Mouse (Mus musculus) regulatory T cell (primary cell): Measurements from ENCODE around the gene Gatm.

Source experiments
- in situ Hi-C: fragments of 300-600 bp; cut with MboI, MseI; formaldehyde crosslinking; loops from one replicate; pipeline ENCODE4 v1.15.1; 2025; ENCODE audit warnings: high pct_unique_total_duplicates

Gatm gene

DNA sequence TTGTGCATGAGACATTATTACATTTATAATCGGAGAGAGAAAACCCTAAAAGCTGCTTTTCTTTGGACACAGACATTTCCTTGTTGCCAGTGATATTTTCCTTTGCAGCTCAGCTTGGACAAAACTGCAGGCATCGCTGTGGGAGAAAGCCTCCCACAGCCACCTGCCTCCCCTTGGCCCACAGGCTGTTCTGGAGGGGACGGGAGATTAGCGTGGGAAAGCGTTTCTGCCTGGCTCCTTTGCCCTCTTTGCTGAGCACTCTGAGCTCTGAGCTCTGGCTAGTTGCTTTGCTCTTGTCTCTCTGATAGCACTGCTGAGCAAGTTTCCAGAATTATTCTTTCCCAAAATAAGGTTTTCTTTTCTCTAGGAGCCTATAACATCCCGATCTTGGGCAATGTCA lies 5.1 kb upstream of the Gatm start:
- in situ Hi-C loops = no loop called here

DNA sequence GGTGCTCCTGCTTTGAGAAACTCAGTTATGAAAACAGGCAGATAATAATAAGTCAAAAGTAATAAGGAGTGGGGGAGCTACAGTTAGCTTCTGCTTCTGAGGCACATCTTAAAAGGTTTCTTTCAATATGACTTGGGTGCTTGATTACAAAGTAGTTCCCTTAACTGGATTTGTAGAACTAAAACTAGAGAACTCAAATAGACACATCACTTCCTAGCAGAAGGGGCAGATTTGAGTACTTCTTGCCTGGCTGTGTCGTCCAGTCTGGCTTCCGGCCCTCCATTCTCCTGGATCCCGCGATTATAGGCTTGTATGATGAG lies 511 bp upstream of the Gatm start:
- in situ Hi-C loops = no loop called here

DNA sequence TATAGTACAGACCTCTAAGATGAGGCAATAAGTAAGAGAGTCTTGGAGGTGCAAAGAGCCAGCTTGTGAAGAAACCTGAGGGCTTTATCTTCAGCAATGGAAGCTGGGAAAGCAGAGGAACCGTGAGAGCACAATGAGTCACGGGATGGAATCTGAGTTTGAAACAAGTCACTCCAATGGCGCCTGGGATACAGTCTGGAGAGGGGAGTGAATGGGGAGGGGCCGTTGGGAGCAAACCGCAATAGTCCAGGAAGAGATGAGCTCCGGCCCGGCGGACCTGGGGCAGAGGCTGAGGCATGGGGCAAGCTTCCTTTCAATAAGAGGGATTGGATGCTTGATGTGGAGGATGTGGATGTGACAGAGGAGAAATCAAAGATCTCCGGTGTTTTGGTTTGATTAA lies 2.3 kb downstream of the Gatm start:
- in situ Hi-C loops = no loop called here

DNA sequence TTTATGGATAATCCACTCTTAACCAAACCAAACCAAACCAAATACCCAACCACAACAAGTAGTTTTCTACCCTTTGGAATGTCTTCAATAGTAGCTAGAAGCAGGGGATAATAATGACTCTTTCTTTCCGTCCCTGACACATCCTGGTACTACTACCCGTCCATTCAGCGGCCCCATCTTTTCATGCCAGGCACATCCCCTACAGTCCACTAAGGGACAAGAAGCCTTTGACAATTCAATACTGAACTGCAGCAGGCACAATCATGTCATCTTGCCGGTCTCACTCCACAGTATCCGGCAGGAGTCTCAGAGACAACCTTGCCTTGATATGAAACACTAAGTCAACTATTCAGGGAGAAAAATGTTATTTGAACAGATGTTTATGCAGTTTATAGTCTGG lies 5.3 kb downstream of the Gatm start:
- in situ Hi-C loops = no loop called here

DNA sequence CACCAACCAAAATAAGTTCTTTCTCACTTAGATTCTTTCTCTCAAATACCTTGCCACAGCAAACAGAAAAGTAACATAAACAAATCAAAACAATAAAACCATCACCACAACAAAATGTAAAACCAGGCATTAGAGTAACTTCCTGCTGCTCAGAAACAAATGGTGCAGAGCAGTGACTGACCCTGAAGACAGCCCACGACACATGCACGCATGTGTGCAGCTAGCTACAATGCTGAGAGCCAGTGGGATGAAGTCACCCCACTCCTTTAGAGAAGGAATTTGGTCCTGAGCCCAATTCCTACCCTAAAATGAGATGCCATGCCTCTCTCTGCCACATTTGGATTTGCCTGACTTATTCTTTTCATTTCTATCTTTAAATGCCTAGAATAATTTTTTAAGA lies 9.7 kb downstream of the Gatm start:
- in situ Hi-C loops = no loop called here

DNA sequence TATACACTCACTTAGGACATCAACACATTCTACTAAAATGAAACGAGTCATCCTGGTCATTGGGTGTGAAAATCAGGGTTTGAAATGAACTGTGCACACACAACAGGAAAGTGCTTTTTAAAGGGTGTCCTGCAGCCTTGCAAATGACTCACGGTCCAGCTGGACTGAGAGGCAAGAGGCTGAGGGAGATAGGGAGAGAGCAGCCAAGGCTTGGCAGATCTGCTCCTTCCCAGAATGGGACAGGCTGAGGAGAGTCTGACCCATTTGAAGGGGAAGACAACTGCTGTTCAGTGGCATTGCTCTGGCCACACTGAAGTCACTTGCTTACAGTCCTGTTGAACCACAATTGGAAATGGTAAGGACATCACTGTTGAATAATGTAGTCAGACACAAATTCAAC lies 11.4 kb downstream of the Gatm start:
- in situ Hi-C loops = no loop called here

DNA sequence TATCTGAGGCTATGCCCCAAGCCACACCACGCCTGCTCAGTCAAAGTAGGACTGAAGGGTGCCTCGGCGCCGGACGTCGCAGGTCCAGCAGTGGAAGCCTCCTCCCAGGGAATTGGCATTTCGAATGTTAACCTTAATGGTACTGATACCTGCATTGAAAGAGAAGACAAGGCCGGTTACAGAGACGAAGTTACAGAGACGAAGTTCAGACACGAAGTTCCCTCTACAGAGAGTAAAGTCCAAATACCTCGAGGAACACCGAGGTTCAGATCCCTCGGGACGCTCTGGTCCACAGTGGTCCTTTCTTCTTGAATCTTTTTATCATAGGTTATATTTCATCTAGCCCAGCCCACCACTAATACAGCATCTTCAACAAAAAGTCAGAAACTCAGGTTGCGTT lies 15.6 kb downstream of the Gatm start:
- in situ Hi-C loops = no loop called here

DNA sequence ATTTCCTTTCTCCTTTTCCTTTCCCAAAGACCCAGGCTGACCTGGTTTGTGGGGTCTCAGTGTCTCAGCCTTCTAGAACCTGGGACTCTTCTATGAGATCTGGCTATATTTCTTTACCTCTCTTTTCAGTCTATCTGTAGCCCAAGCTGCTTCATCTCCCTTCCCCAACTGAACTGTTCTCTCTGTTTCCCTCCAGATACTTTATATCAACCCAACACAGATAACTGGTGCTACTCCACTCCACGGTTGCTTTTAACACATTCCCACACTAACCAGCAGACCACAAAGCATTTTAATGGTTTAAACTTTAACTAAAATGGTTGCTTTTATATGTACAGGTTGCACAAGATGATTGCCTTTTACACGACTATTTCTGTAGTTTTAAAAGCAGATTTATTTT lies 19.9 kb downstream of the Gatm start:
- in situ Hi-C loops = no loop called here

DNA sequence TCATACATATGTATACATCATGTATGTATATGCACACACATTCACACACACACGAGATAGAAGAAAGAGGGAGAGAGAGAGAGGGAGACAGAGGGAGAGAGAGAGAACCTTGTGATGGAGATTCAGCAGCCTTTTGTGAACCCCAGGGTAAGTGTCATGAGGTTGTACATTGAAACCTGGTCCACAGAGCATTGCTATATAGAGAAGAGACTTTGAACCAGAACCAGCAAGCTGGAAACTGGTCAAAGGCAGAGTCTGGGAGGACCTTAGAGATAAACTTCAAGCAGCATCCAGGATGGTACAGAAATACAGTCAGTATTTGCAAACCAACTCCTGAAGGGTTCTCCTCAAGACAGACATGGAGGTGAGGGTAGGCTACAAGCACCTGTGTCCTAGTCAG lies 20.8 kb downstream of the Gatm start:
- in situ Hi-C loops = no loop called here

DNA sequence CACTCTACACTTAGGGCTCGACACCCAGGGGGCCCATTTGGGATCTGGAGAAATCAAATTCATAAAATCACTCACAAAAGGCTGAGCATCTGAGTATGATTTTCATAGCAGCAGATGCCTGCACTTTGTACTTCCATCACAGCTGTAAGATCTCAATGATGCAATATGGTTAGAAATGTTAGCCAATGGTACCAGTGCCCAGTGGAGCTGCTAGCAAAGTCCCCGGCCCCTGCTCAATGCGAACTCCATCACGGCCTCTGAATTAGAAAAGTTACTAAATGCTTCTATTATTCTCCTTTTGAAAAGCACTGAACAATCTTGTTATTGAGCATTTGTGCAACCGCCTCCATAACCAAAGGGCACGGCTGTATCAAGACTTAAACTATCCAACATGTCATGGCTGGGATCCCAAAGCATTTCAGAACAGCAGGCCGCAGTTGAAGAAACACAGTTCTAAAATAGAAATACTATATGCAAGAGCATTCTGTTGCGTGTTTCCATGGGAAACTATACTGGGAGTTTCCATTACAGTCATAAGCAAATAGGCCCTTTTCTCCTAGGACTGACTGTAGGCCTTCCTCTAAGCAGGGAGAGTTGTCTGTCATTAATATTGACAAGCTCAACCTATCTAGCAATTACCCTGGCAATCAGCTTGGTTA lies 23.1 kb downstream of the Gatm start:
- in situ Hi-C loops = no loop called here

DNA sequence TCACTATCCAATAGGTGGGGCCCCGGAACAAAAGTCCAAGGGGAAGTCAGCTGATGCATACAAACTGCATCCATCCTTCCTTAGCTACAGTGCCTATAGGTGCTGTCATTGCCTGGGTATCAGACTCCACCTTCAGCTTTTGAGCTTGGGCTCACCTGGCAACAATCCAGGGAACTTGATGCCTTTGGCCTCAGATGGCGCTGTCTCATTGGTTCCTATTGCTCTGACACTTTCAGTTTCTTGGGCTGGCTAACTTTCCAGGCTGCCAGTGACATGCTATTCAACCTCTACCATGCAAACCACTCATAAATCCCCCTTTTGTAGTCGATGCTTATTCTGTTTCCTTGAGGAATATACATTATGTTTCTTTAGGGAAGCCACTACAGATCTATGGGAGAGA lies 24.8 kb downstream of the Gatm start:
- in situ Hi-C loops = no loop called here

DNA sequence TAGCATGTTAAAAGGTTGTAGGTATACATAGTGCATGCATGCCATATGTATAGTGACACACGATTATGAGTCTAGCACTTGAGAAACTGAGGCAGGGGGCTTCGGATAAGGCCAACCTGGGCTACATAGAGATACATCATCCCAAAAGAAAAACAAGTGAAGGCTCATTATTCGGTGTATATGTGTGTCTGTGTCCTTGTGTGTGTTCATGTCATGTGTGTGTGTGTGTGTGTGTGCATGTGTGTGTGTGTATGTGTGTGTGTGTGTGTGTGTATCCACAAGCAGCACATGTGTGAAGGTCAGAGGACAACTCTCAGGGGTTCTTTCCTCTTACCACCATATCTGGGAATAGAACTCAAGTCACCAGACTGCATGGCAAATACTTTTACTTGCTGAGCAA lies 28.8 kb downstream of the Gatm start:
- in situ Hi-C loops = no loop called here

DNA sequence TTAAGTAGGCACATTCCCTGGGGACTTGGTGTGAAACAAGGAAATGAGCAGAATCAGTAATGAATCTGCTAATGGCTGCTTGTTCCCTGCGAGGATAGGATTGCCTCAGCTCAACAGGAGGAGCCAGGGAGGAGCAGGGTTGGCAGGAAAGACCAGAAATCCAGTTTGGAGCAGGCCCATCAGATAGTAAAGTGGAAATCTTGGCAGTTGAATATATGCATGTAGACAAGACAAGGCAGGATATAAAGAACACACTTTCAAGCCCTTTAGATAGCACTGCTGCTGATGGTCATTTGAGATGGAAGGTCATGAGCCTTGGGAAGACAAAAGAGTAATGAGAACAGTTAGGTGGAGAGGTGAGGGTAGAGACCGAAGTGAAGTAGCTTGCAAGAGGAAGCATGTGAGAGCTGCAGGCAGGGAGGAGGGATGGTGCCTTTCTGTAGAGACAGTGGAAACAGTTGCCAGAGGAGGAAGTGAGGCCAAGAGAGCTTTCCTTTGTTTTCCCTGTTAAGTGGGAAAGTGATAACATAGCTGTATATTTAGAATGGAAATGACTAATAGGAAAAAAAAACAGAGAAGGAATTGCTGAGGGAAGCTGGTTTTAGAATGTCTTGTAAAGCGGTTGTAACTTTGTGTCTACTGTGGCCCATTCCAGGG lies 29.6 kb downstream of the Gatm start:
- in situ Hi-C loops = no loop called here

DNA sequence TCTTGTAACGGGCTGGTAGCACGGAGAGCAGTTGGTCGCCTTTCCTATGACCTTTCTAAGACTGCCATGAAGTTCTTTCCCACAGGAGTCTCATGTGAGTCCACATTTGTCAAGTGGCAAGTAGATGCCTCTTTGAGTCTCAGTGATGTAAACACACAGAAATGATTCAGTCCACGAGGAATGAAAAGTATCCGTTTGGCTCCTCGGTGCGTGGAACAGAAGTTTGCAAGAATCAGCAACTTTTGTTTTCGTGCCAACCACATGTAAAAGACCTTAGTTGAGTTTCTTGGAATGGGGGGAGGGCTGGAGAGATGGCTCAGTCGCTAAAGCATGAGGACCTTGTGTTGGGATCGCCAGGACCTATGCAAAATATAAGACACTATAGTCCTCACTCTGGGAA lies 30.7 kb downstream of the Gatm start:
- in situ Hi-C loops = no loop called here

DNA sequence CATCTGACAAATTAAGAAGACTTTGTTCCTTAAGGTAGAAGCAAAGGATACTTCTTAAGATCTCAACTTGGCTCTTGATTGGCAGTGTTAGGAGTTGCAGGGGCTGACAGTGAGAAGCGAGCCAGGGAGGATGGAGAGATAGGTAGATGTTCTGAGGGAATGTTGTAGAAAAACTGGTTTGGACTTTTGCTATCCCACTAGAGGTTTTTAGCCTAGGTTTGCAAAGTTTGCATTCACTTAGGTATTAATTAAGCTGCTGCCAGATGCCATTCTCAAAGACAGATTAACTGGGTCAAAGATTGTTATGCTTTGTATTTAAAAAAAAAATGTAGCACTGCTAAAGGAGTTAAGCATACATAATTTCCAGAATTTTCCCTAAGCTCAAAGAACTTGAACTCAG lies 33.8 kb downstream of the Gatm start:
- in situ Hi-C loops = no loop called here

DNA sequence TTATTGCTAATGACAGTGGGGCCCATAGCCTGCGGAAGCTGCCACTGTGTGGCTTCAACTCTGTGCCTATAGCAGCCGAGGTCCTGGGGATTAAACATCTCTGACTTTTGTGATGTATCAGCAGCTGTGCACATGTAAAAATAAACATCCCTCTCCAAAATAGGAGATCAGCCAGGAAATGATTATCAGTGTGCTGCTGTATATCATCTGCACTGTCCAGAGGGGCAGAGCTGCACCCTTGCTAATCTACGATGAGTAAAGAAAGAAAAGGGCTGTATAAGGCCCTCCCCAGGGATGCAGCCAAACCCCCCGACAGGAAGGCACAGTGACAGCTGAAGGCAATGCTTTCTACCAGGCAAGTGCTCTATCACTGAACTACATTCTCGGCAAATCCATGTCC lies 34.8 kb downstream of the Gatm start:
- in situ Hi-C loops = no loop called here

DNA sequence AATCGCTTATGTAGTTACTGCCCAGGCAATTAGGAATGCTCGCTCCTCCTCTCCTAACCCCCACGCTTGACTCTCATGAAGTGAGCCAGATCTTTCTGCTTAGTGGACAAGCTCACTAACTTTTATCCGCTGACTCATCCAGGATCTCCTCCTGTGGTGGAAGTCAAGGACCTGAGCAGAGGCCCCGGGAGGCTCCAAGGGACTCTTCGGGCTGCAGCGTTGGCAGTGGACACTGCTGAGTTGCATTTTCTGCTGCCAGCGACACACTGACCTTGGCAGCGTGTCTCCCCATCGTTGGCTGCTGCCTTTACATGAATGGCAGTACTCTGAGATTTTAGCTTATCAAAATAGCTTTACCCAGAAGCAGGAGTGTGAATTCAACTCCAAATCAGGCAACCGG lies 35.6 kb downstream of the Gatm start:
- in situ Hi-C loops = no loop called here

DNA sequence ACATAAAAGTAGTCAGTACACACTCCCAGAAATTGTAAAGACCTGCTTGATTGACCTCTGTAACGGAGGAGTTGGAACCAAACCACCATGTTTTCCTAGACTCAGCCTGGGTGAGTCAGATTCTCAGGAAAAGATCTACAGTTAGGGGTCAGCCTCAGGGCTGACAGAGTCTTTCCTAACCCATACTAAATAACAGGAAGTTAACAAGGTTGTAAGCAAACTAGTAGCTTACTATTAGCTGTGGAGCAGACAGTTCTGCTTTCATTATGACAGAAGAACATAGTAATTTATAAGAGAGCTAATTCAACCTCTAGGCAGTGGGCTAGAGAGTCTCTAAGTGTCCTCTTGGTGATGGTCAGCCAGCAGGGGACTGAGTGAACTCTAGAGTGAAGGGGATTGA lies 38.7 kb downstream of the Gatm start:
- in situ Hi-C loops = loop anchor here (5.0 kb wide), 3 partner anchors 50 to 180 kb away; no protein-coding TSS in a partner anchor

DNA sequence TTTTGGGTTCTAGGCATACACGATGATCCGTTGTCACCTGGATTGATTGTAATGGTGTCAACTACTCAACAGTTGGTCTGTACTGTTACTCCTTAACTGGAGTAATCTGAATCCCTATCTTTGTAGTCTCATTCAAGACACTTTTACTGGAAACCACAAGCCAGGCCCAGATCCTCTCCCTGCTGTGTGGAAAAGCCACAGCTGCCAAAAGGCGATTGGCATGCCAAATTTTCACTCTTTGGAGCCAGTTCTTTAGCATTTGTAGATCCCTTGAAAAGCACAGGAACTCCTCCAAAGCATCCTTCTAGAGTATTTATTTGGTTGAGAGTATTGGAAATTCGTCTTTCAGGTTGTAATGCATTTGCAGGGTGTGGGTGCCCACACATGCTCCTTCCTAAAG lies 39.8 kb downstream of the Gatm start:
- in situ Hi-C loops = loop anchor here (5.0 kb wide), 3 partner anchors 51 to 181 kb away; no protein-coding TSS in a partner anchor

DNA sequence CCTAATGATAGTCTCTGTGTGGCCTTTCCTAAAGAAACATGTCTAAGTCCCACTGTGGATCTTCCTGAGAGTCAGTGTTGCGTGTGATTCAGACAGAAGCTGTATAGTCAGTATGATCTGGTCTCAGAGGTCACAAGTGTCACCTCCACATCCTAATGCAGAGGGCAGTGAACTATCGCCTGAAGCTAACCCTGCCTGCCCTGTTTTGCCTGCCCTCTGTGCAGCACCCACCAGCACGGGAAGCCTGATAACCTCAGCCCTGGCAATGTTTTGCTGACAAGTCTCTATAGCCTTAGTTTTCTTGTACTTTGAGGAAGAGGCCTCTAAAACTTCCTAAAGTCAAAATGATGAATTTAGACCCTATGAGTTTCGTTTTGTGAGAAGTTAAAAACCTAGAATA lies 40.7 kb downstream of the Gatm start:
- in situ Hi-C loops = loop anchor here (5.0 kb wide), 3 partner anchors 52 to 182 kb away; no protein-coding TSS in a partner anchor

DNA sequence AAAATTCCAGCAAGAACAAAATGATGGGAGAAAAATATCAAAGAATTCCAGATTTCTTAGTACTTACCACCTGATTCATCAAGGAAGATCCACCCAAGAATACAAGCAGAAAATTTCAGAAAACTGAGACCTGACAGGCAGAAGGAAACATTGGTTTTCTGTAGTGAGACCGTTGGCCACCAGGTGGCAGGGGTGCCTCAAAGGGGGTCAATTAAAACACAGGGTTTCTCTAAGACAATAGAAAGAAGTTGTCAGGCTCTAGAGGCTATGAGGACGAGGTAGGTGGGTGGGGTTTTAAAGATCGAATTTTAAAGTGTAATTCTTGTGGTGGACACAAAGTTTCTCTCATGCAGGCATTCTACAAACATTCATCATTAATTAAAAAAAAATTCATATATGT lies 41.7 kb downstream of the Gatm start:
- in situ Hi-C loops = no loop called here

DNA sequence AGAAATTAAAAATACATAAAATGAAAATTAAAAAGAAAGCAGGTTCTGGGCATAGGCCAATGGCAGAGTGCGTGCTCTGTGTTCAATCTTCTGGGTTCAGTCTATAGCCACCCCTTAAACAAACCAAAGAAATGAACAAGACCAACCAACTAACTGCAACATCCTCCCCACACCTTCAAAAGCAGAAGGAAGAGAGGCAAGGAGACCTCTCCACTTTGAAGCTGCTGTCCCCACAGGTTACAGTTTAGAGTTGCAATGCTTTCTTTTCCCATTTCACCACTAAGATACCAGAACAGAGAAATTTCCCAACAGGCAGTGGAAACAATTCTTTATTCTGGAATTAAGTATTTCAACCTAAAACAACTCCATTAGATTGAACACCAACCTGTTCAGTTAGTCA lies 48.9 kb downstream of the Gatm start:
- in situ Hi-C loops = loop anchor here (5.0 kb wide), 1 partner anchor 180 kb away; no protein-coding TSS in a partner anchor

DNA sequence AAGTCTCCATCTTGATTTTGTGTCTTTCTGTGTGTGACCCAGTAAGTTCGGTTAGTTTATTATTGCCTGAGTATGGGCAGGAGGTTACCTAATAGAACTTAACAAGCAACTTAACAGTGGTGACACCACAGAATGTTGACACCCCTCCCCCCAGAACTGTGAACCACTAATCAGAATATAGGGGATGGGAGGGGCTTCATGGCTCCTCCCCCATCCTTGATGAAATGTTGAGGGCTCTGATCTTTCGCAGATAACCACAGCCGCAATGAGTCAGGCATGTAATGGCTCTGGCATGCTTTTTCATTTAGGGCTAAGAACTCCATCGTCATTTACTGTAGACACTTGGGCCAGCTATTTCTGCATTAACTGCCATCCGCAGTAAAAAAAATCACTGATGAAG lies 49.9 kb downstream of the Gatm start:
- in situ Hi-C loops = loop anchor here (5.0 kb wide), 1 partner anchor 179 kb away; no protein-coding TSS in a partner anchor

DNA sequence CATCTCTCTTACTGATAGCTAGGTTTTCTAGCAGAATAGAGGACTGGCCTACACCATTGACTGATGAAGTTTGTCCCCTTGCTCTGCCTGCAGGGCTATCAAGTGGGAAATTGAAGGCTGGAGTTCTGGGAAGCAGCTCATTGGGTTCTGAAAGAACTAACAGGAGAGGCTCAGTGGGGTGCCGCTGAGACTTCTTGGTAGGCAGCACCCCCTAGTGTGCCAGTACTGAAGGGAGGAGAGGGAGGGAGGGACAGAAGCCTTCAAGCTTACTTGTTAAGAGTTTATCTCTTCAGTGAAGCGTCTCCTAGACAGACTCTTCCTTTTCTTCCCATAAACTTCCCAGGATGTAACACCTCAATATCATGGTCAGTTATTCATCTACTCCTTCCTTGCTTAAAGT lies 52.8 kb downstream of the Gatm start:
- in situ Hi-C loops = no loop called here
